Mouse (Mus musculus): ENCODE data around the gene Neurod6.
"Not testable (repeated sequence)": the region's sequence is repeated elsewhere in the genome, so short reads cannot be mapped to it uniquely, and the experiment has no call there.

The Neurod6 gene

DNA sequence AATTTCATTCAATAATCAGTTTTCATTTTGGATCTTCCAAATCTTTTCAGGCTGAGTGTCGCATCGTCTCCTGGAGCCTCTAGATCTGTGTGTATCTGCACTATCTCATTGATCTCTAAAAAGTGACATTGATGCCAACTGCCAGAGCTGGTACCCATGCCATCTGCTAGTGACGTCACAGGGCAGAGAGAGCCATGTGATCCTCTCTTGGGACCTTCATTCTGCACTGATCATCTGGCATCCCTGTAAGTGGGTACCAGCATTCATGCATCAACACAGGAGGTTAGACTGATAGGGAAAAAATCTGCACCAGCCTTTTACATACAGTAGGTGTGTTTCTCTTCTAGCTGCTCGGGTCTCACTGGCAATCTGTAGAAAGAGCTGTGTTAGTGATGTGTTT lies at the start of gene Neurod6:
Gene Neurod6 (minus strand): TSS at position 290 of the 400 bp plus-strand sequence.
- DNase-seq (ENCODE audit: low read depth, low spot score) = no peak

DNA sequence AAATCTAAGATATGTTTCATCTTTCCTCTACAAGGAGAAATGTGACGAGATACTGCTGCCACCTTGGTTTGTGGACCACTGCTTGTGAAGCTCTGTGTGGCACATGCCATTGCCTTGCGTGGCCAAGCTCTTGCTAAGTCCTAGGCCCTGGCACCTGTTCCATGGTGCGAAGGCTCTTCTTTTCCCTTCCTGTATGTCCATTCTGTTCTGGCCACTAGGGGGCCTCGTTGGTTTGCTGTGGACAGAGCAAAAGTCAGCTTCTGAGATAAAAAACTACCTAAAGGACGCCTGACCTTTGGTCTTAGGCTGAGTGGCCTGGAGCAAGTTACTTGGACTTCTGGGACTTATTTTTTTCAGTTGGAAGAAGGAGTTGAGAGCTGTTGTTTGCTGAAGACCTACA lies 36.1 kb upstream of the Neurod6 start:
- DNase-seq (ENCODE audit: low read depth, low spot score) = peak; percentile 4

DNA sequence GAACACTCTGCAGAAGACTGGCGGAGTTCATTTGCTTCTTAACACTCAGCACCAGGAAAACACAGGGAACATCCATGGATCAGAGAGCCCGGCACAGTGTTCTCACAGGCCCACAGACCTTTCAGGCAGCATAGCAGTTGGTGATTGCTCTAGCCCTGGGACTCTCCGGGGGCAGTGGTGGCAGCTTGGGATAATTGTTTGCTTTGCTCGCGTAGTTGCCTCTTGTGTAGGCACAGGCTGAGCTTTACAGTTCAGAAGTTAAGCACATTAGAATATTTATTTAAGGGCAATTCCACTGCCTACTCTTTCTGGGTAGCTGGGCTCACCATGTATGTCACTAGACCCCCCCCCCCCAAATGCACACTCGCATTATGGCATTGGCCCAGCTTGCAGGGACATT lies 34.4 kb upstream of the Neurod6 start:
- DNase-seq (ENCODE audit: low read depth, low spot score) = no peak

DNA sequence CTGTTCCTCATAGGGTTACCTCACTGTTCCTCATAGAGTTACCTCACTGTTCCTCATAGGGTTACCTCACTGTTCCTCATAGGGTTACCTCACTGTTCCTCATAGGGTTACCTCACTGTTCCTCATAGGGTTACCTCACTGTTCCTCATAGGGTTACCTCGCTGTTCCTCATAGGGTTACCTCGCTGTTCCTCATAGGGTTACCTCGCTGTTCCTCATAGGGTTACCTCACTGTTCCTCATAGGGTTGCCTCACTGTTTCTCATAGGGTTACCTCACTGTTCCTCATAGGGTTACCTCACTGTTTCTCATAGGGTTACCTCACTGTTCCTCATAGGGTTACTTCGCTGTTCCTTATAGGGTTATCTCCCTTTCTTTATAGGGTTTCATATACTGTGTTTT lies 29.9 kb upstream of the Neurod6 start:
- DNase-seq (ENCODE audit: low read depth, low spot score) = not testable (repeated sequence)

DNA sequence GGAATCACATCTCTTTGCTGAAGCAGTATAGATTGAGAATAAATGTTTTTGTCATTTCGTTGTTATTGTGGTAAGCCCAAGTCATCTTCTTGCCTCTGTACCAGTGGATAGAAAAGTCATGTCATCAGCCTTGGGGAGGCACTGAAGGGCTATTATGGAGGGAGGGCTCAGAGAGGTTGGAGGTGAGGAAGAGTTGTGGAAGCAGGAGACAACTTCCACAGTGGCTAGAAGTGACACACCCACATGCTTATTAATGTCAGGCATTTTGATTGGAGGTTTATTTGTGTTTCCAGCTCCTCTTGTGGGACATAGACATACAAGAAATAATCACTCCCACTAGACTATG lies 23.7 kb upstream of the Neurod6 start:
- no peak for DNase-seq (ENCODE audit: low read depth, low spot score)

DNA sequence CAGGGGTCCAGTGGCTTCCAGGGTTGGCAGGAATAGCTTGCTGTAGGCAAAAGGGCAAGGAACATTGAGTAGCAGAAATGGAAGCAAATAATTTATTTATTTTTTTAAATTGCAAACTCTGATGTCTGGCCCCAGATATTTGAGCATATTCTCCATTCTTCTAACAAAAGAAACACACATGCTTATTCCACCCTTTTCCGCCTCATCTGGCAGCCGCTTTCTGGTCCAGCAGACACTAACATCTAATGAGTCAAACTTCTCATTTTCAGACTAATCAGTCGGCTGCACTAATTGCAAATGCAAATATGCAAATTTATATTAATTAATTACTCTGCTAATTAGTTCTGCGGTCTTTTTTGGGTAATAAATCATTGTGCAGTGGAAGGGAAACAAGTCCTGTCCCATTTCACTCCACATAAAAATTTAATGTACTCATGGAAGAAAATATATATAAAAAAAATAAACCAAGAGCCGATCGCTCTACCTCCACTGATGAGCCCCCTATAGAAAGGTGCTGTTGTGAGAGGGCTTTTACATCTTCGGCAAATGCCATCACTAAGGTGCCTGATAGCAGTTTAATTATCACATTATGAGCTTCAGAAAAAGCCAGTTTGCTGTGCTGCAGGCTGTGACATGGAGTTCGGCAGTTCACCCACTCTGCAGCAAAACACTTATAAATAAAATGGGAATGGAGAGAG lies 23.1 kb upstream of the Neurod6 start:
- no peak for DNase-seq (ENCODE audit: low read depth, low spot score)

DNA sequence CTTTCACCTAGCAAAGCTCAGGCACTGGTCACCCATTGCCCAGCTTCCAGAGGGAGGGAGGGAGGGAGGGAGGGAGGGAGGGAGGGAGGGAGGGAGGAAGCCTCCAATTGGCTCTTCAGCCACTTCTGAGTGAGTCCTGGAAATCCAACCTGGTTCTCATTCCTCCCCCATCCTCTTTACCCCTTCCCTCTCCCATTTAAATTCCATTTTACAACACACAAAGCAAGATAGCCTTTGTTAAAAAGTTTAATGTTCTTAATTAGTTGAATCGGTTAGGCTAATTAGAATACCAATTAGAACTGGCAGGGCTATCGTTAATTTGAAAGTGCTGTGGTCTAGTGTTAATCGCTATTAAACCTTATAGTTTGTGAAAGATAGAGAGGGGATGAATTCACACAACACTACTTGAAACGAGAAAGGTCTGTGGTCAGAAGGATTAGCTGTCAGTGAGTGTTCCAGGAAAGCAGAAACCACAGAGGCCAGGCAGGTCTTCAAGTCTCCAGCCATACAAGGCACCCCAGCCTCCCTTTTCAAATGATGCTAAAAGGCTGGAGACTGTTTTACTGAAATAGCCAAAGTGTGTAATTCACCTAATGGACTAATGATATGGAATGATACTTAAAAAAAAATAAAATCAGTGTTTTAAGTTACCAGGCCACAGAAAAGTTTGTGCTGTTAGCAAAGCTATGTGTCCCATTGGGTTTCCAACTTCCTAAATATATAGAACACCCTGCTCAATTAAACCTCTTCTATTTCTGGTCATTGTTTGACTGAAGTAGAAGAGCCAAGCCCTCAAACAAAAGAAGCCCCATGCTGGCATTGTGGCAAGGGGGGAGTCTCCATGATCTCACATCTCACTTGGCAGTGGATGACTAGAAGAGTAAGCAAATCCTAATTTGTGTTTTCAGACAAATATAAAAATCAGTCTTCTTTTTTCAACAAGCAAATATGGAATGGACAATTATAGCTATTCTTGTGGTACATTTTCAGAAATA lies 19.6 kb upstream of the Neurod6 start:
- DNase-seq (ENCODE audit: low read depth, low spot score) = no peak

DNA sequence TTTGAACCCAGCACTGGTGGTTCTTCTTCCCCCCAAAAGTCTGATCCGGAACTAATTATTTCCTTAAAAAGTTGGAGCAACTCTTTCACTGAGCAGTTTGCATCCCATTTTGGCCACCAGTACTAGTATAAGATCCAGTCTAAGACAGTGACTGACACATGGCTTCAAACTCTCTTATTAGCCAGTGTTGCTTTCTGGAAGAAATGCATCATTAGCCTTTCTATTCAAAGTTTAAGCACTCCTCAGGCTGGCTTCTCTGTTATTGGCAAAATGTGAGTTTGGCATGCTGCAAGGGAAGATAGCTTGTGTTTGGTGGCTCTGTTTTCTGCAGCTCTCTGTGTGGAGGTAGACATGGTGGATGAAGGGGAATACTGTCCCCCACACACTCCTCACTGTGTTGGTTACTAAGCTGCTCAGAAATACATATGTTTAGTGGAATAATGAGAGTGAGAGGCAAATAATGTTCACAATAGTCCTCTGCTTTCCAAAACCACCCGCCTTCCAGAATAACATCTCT lies 9.0 kb upstream of the Neurod6 start:
- DNase-seq (ENCODE audit: low read depth, low spot score) = no peak

DNA sequence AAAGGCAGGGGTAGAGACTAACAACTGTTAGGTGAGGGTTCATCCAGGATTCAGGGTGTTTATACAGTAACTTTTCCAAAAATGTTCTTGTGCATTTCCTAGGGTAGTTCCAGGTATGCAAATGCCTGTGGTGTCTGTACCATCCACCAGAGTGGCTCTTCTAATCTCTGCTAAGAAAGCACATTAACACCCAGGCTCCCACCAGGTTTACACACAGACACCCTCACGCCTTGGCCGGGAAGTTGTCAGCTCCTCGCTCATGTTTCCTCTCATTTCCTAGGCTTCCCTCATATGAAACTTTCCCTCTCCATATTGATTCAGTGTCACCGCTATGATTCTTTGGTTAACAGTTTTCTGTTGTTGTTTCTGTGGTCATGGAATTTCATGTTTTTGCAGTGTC lies 2.4 kb upstream of the Neurod6 start:
- DNase-seq (ENCODE audit: low read depth, low spot score) = no peak

DNA sequence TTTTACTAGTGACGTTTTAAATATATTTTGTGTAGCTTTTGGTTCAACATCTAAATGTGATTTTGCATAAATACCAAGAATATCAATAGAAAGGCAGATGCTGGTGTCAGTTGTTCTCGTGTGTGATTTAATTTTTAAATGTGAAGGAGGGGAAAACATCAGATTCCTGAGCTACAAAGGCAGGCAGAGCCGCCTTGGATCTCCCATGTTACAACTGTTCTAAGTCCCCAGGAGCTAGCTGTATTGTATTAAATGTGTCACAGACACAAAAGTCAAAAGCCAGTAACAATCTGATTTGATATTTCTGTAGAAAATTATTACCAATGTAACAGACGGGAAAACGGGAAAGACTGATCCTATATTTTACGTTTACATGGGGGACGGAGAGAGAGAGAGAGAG lies 1.8 kb upstream of the Neurod6 start:
- no peak for DNase-seq (ENCODE audit: low read depth, low spot score)

DNA sequence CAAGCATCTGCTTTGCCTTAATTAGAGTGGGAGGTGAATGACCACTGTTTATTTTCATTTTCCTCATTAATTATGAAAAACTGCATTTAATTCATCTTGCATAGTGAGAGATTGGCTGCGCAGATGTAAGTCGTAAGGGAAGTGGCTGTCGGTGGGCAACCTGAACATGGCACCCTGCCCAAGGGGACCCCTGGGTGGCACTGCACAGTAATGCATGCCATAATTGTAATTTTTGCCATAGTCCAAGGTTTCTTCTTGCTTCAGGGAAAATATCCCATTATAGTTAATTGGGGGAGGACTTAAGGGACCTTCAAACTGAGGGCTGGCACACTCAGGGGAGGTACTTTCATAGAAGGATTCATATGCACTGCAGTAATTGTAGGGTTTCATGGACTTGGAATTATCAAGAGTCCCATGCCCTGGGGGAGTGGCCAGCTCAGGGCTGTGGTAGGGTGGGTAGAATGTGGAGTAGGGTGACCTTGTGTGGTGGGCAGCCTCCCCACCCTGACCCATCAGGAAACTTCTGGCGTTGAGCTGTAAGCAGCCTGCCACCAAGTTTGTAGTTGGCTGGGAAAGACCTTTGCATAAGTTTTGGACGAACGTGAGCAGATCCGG lies 2.4 kb downstream of the Neurod6 start:
- DNase-seq (ENCODE audit: low read depth, low spot score) = no peak

DNA sequence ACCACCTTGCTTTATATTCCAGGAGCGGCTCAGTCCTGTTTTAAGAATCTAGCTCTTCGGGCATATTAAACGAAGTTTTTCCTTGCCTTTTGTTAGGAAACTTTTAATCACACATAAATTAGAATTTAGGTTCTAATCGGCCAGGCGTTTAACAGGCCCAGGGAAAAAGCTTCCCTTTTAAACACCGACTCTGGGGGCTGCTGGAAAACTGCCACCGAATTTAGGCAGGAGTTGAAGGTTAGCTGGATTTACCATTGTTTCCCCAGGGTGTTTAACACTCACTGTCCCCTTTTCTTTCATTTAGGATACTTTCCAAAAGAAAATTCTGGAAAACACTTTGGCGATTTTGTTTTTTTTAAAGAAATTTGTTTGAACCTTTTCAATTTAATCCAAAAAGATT lies 3.7 kb downstream of the Neurod6 start:
- DNase-seq (ENCODE audit: low read depth, low spot score) = no peak

DNA sequence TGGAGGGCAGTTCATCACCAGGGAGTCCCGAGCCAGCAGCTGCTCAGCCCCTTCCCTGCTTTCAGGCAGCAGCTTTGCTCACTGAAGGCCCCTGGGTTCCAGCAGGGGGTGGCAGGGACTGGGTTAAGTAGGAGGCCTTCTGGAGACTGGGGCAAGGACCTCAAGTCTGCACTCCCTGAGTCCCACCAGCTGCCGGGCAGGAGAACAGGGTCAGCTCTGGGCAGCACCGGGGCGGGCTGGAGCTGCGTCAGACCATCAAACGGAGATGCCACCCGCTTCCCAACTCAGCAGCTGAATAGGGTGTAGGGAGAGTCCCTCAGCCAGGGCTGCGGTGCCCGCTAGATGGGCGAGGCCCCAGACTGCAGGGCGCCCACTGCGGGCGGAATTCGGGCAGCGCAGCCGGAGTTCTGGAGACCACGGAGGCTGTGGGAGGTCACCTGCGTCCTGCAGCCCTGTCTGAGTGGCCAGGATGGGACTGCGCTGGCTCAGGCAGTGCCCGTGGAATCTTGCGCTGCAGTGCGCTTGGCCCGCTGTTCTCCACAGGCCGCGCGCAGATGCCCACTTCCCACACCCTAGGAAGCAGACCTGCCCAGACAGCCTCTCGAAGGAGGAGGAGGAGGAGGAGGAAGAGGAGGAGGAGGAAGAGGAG lies 4.3 kb downstream of the Neurod6 start:
- DNase-seq (ENCODE audit: low read depth, low spot score) = no peak

DNA sequence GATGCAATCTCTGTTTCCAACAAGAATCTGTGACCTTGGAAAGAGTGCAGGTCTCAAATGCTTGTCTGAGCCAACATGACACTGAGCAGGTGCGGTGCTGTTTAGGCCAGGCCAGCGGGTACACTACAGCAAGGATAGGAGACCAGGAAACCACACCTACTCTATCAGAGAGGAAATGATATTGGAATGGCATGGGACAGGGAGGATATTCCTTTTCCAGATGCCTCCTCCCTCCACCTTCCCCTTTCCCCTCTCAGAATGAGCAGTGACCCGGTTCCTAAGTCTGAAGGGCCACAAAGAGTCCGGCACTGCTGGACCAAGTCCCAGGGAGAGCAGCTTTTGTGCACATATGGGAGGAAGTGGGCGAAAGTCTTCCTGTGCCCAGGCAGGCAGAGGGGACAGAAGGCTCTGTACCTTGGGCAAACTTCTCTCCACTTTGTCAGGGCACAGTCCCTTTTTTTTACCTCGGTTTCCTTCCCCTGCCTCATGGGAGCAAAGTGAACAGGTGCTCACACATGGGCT lies 4.9 kb downstream of the Neurod6 start:
- no peak for DNase-seq (ENCODE audit: low read depth, low spot score)

DNA sequence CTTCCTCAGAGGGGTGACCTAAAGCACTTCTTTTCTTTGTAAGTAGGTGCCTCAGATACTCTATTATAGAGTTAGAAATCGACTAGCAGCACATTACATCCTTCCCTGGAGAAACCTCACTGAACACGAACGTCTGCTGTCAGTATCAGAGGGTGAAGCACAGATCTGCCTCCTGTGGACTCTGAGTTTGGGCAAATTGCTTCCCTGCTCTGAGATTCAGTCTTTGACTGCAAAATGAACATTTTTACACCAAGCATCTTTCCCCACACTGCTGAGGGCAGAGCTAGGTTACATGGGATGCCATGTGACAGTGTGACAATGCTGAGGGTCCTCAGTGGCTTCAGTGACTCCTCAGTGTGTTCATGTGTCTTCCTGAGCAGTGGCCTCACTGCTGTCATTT lies 13.3 kb downstream of the Neurod6 start:
- no peak for DNase-seq (ENCODE audit: low read depth, low spot score)

DNA sequence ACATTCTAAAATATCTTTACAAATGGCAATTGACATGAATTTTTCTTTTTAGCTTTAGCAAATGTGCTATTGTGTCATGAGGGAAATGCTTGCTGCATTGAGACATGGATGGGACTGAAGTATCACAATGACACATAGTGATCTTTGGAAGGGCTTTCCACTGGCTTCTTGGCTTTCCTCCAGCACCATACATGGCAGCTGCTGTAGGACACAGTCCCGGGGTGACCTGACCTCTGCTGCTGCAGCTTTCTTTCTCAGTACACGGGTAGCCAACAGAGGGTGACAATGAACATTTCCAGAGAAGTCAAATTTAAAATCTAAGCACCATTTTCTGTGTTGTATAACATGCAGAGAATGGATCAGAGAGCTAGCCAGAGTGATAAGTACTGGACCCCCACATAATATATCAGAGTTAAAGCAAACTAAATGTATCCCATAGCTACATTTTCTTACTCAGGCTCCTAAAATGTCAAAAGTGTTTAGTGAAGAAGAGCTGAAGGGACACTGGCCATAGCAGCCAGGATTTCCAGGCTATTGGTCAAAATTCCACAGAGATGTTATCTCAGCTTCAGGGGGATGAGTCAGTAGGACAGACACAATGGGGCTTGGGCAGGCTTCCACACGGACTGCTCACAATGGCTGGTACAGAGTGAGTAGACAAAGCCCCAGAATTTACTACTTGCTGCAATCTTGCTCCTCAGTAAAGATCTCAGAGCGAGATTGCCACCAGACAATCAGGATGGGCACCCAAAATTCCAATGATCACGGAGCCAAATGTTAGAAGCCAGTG lies 19.7 kb downstream of the Neurod6 start:
- DNase-seq (ENCODE audit: low read depth, low spot score) = no peak

DNA sequence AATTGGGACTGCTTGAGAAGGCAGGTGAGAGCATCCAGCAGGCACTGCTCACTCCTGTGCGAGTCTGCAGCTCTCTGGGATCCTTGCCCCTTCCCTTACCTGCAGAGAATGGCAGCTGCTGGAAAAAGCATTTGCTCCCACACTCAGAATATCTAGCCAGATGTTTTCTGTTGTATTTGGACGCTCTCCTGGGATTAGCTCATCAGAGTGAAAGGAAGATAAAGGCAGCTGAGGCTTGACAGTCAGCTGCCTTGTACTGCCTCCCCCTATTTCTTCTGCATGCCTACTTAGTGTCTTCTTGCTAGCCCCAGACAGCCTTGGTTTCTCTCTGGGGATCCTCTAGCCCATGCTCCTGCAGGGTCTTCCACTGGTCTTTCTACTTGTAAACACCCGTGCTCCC lies 31.1 kb downstream of the Neurod6 start:
- no peak for DNase-seq (ENCODE audit: low read depth, low spot score)

DNA sequence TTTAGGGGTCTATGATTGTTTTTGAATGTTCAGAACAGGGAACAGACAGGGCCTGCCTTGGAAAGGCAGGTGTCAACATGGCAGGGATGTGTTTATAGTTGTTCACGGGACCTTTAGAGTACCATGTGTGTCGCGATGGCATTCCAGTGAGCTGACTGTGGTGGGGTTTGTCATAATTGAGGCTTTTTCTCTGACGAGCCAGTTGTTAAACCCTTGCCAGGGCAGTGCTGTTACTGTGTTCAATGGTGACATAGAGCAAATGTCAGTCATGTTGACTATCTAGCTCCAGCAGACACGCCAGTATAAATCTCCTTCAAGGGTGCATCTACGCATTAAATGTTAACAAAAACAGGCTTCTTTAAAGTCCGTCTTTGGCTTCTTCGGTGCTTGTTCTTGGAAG lies 31.5 kb downstream of the Neurod6 start:
- no peak for DNase-seq (ENCODE audit: low read depth, low spot score)

DNA sequence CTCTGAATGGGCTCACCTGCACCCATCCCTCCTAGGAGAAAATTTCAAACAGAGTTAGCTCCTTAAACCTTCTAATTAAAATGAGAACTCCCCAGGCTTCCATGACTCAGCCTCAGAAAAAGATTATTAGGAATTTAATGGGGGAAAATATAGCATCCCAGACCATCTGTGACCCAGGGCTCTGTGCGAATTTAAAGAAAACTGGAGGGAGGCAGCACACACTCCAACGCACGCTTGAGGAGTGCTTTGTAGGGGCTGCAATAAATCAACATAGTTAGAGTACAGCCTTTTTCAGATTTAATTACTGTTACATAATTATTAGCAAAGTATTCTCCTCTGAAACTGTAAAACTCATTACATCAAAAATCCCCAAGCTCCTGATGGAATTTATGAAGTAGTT lies 32.2 kb downstream of the Neurod6 start:
- DNase-seq (ENCODE audit: low read depth, low spot score) = no peak

DNA sequence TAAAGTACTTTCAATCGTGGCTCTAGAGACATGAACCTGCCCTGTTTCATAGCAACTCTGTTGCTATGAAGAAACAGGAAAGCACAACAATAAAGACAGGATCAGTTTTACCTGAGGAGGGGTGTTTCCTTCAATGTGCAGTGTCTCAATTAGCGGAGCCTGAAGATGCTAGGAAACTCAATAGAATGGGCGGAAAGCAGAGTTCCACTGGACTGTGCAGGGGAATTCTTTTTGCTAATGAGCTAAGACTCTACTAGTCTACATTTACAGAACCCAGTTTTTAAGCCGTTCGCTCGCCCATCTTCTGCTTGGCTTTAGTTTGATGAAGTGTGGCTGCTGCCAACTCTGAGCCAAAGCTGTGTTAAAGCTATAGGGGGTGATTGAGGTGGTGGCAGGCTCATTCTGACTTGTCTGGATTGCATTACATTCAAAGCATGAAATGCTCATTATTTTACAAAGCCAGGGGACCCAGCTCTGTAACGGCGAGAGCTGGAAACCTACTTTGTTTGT lies 33.2 kb downstream of the Neurod6 start:
- DNase-seq (ENCODE audit: low read depth, low spot score) = no peak

Measured in skeletal muscle tissue, adult 2 months (tissue).